Mouse (Mus musculus) liver, embryonic 15.5 days (tissue): Measurements from ENCODE around the gene Zbtb16. TPM values are rescaled to one million over a fixed set of nuclear protein-coding genes. Genes with fewer than 3 reads are reported as not detected.

Source experiments
- ATAC-seq: fragments of 200-750 bp; cut with Nextera tagmentation; 2 replicates; pipeline ENCODE4 v1.8.0; 2017; ENCODE audit warnings: moderate number of reproducible peaks, mild to moderate bottlenecking, moderate library complexity; ENCODE audit not compliant: insufficient read depth
- H3K27ac ChIP-seq: fragments of 300-500 bp; sonication (generic); replicated peaks from 2 replicates; pipeline ENCODE4 v1.5.1; 2015; ENCODE audit warnings: mild to moderate bottlenecking, inconsistent platforms
- H3K27me3 ChIP-seq: fragments of 300-500 bp; sonication (generic); 2 replicates; pipeline ENCODE4 v1.6.1; 2015; ENCODE audit warnings: mild to moderate bottlenecking, inconsistent platforms
- H3K36me3 ChIP-seq: fragments of 300-500 bp; sonication (generic); replicated peaks from 2 replicates; pipeline ENCODE4 v1.6.1; 2015; ENCODE audit warnings: moderate library complexity, mild to moderate bottlenecking, inconsistent platforms
- H3K4me1 ChIP-seq: fragments of 300-500 bp; sonication (generic); replicated peaks from 2 replicates; pipeline ENCODE4 v1.6.1; 2015; ENCODE audit warnings: inconsistent platforms
- H3K4me2 ChIP-seq: fragments of 300-500 bp; sonication (generic); 2 replicates; pipeline ENCODE4 v1.6.1; 2015; ENCODE audit warnings: moderate library complexity, mild to moderate bottlenecking, inconsistent platforms
- H3K4me3 ChIP-seq: fragments of 300-500 bp; sonication (generic); replicated peaks from 2 replicates; pipeline ENCODE4 v1.5.1; 2015; ENCODE audit warnings: mild to moderate bottlenecking, inconsistent platforms
- H3K9ac ChIP-seq: fragments of 300-500 bp; sonication (generic); 2 replicates; pipeline ENCODE4 v1.6.1; 2015; ENCODE audit warnings: moderate library complexity, mild to moderate bottlenecking, inconsistent platforms
- H3K9me3 ChIP-seq: fragments of 300-500 bp; sonication (generic); replicated peaks from 2 replicates; pipeline ENCODE4 v1.6.1; 2016; ENCODE audit warnings: inconsistent platforms
- WGBS: fragments of 180-500 bp; shearing (Covaris S2); methylation state at CpG from one replicate; pipeline ENCODE4 v1.1.7; 2015; ENCODE audit warnings: mixed read lengths; ENCODE audit not compliant: insufficient replicate concordance; 5-methylcytosine and 5-hydroxymethylcytosine counted together
- polyA plus RNA-seq: library from polyadenylated mRNA; unstranded; fragments of >200 nt; fragmentation: Nextera tagmentation; extraction: Ambion mirVana; gene quantifications from 2 replicates; pipeline ENCODE4 v1.2.1, GENCODE M21; 2015

The Zbtb16 gene
- polyA plus RNA-seq, 1 experiment from 2014 or later: 0.54 TPM

GRCm38 (mm10) chr9:48675151-48675790, 160.8 kb downstream of the Zbtb16 start:
- Histone ChIP-seq H3K4me1 (no peaks in the 10 kb centered on the region), H3K4me3 (no peak overlapping the region), H3K27me3 (peaks cover 6% of the 10 kb centered on the region), H3K4me2 (no peak overlapping the region), H3K36me3 (no peaks in the 10 kb centered on the region), H3K27ac (no peak overlapping the region), H3K9ac (no peak overlapping the region), H3K9me3 (no peaks in the 10 kb centered on the region)
- 43% methylated on average over 11 of the region's 11 CpGs for WGBS
- no peak for ATAC-seq

GRCm38 (mm10) chr9:48674359-48675015, 161.5 kb downstream of the Zbtb16 start:
- Histone ChIP-seq H3K27ac (no peak overlapping the region), H3K4me2 (no peak overlapping the region), H3K4me3 (no peak overlapping the region), H3K9ac (no peak overlapping the region), H3K4me1 (no peaks in the 10 kb centered on the region), H3K27me3 (peaks cover 6% of the 10 kb centered on the region), H3K9me3 (no peaks in the 10 kb centered on the region), H3K36me3 (no peaks in the 10 kb centered on the region)
- ATAC-seq: no peak
- 48% methylated on average over 11 of the region's 11 CpGs for WGBS

- Histone ChIP-seq H3K4me3 (no peak overlapping the region), H3K9ac (no peak overlapping the region), H3K27ac (no peak overlapping the region), H3K27me3 (peaks cover 6% of the 10 kb centered on the region), H3K9me3 (no peaks in the 10 kb centered on the region), H3K4me1 (no peaks in the 10 kb centered on the region), H3K36me3 (no peaks in the 10 kb centered on the region), H3K4me2 (no peak overlapping the region)
- 58% methylated on average over 5 of the region's 5 CpGs for WGBS
- no peak for ATAC-seq
These were observed 162.2 kb downstream of the Zbtb16 start for GRCm38 (mm10) chr9:48673804-48674203.

- no peak overlapping the region for H3K9ac ChIP-seq
- no peak for ATAC-seq
- peaks cover 11% of the 10 kb centered on the region; the same call in 1 of the 2 replicates for H3K27me3 ChIP-seq
- no peak overlapping the region for H3K4me3 ChIP-seq
- no peak overlapping the region for H3K27ac ChIP-seq
- H3K4me2 ChIP-seq: no peak overlapping the region
- no peaks in the 10 kb centered on the region for H3K4me1 ChIP-seq
- 43% methylated on average over 6 of the region's 6 CpGs for WGBS
- no peaks in the 10 kb centered on the region for H3K36me3 ChIP-seq
- no peaks in the 10 kb centered on the region for H3K9me3 ChIP-seq
These were observed 162.8 kb downstream of the Zbtb16 start for GRCm38 (mm10) chr9:48673213-48673612.

DNA sequence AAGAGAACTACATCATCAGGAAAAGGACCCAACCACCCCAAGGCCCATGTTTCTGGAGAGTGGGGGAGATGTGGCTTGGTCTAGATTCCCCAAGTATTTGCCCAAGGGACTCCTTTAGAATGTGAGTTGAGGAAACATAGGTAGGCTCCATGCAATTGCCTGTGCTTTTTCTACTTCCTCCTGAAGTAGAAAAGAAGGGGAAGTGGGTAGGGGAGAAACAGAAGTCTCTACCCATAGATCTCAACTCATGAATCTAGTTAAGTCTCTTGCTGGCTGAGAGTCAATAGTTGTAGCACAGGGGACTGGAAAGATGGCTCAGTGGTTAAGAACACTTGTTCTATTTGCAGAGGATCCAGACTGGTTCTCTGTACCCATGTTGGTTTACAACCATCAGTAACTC, 164.2 kb downstream of the Zbtb16 start:
- no peak for ATAC-seq
- Histone ChIP-seq H3K4me1 (no peaks in the 10 kb centered on the region), H3K36me3 (no peaks in the 10 kb centered on the region), H3K4me3 (no peak overlapping the region), H3K9me3 (no peaks in the 10 kb centered on the region), H3K27ac (no peak overlapping the region), H3K4me2 (no peak overlapping the region), H3K9ac (no peak overlapping the region), H3K27me3 (peaks cover 18% of the 10 kb centered on the region; the same call in 1 of the 2 replicates)

GRCm38 (mm10) chr9:48670156-48670555, 165.9 kb downstream of the Zbtb16 start:
- ATAC-seq: no peak

GRCm38 (mm10) chr9:48669672-48670071, 166.3 kb downstream of the Zbtb16 start:
- no peak overlapping the region for H3K4me3 ChIP-seq
- H3K9ac ChIP-seq: no peak overlapping the region
- WGBS: 69% methylated on average over 10 of the region's 10 CpGs
- H3K4me2 ChIP-seq: no peak overlapping the region
- H3K27me3 ChIP-seq: peaks cover 18% of the 10 kb centered on the region
- no peaks in the 10 kb centered on the region for H3K9me3 ChIP-seq
- H3K27ac ChIP-seq: no peak overlapping the region
- no peaks in the 10 kb centered on the region for H3K36me3 ChIP-seq
- no peaks in the 10 kb centered on the region for H3K4me1 ChIP-seq
- no peak for ATAC-seq

More at GRCm38 (mm10) chr9:48670156-48670555, 165.9 kb downstream of the Zbtb16 start:
- Histone ChIP-seq H3K27ac (no peak overlapping the region), H3K27me3 (peaks cover 18% of the 10 kb centered on the region), H3K4me2 (no peak overlapping the region), H3K9ac (no peak overlapping the region), H3K9me3 (no peaks in the 10 kb centered on the region), H3K4me3 (no peak overlapping the region), H3K4me1 (no peaks in the 10 kb centered on the region), H3K36me3 (no peaks in the 10 kb centered on the region)
- 81% methylated on average over 13 of the region's 13 CpGs for WGBS

- Histone ChIP-seq H3K9me3 (no peaks in the 10 kb centered on the region), H3K36me3 (no peaks in the 10 kb centered on the region), H3K4me2 (no peak overlapping the region), H3K4me1 (no peaks in the 10 kb centered on the region), H3K27me3 (peaks cover 11% of the 10 kb centered on the region; the same call in 1 of the 2 replicates), H3K4me3 (no peak overlapping the region), H3K9ac (no peak overlapping the region), H3K27ac (no peak overlapping the region)
- no peak for ATAC-seq
- 60% methylated on average over 3 of the region's 3 CpGs for WGBS
These were observed 169.3 kb downstream of the Zbtb16 start for GRCm38 (mm10) chr9:48666702-48667101.

DNA sequence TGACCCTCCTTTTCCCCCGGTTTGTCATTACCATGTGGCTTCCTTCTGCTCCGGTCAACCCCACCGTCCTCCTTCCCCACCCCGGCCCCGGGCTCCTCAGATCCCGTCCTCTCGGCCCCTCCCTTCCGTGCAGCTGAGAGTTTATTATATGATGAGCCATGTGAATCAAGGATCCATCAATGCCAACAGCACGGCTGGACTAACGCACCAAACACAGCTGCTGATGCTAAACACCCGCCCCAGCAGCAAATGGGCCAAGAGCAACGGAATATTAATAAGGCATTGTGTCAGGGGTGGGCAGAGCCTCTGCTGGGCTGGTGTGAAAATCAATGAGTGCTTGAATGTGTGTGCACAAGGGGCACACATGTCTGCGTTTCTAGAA, 173.0 kb downstream of the Zbtb16 start:
- ATAC-seq: no peak
- H3K4me2 ChIP-seq: no peak overlapping the region
- H3K4me1 ChIP-seq: no peaks in the 10 kb centered on the region
- no peak overlapping the region for H3K27ac ChIP-seq
- H3K9ac ChIP-seq: no peak overlapping the region
- H3K9me3 ChIP-seq: no peaks in the 10 kb centered on the region
- H3K27me3 ChIP-seq: peaks cover 5% of the 10 kb centered on the region; the same call in 1 of the 2 replicates
- no peak overlapping the region for H3K4me3 ChIP-seq
- 67% methylated on average over 13 of the region's 13 CpGs for WGBS
- no peaks in the 10 kb centered on the region for H3K36me3 ChIP-seq

- H3K27ac ChIP-seq: no peak overlapping the region
- H3K9me3 ChIP-seq: no peaks in the 10 kb centered on the region
- H3K4me3 ChIP-seq: no peak overlapping the region
- H3K27me3 ChIP-seq: no peaks in the 10 kb centered on the region; the same call in 1 of the 2 replicates
- H3K36me3 ChIP-seq: no peaks in the 10 kb centered on the region
- H3K9ac ChIP-seq: no peak overlapping the region
- ATAC-seq: no peak
- WGBS: 57% methylated on average over 15 of the region's 15 CpGs
- no peak overlapping the region for H3K4me2 ChIP-seq
- H3K4me1 ChIP-seq: no peaks in the 10 kb centered on the region
These were observed 173.5 kb downstream of the Zbtb16 start for GRCm38 (mm10) chr9:48662361-48663051.

DNA sequence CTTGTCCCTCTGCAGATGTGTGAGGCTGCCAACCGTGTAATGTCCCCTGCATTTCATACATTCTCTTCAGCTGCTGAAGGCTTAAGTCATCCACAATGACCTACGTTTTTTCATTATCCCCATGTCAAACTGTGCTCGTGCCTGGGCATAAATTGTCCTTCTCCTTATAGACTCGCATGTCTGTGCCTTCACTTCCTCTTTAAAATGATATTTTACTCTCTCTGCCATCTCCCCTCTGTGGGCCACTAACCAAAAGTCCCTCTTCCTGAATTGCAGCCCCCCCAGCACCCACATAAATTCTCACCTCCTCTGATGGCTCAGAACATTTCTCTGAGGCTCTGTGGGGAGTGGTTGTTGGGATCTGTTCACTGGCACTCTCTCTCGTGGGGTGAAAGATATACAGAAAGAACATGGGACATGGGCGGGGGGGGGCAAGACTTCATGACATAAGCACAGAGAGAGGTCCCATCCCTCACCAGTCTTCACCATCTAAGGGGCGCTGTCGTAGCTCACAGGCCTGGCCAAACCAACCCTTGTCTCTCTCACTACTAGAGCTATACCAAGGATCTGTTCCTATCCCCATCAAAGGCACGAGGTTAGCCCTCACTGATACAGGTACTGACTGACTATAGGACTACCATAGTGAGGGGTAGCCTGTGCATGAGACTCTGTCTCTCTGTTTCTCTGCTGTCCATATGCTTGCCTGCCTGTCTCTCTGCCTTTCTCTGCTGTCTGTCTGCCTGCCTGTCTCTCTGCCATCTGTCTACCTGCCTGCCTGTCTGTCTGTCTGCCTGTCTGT, 174.6 kb downstream of the Zbtb16 start:
- Histone ChIP-seq H3K27me3 (no peaks in the 10 kb centered on the region; the same call in 1 of the 2 replicates), H3K27ac (no peak overlapping the region), H3K36me3 (no peaks in the 10 kb centered on the region), H3K4me3 (no peak overlapping the region), H3K4me1 (no peaks in the 10 kb centered on the region), H3K9me3 (no peaks in the 10 kb centered on the region), H3K9ac (no peak overlapping the region), H3K4me2 (no peak overlapping the region)
- no peak for ATAC-seq
- WGBS: 55% methylated on average over 9 of the region's 9 CpGs
